24 mouse cellular contexts compared by ENCODE assay signal in the genomic region with DNA sequence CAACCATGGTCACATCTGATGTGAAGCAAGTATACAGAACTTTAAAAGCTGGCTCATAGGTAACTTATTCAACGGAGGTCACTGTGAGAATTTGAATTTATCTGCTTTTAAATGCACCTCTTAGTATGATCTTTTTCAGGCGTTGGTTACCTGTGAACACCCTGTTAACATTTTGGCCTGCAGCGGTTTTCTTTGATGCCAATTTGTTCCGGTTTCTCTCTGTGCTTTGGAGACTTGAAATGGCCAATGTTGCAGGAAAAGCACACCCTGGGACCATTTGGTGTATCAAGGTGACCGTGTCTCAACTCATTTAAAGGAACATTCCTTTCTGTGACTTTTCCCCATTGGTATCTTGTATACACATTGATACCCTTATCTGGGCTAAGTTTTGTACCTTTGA.
"Had no signal": no experiment of that assay in that cellular context is flagged by ENCODE, and none has a peak within 500 bp of the region (broad histone marks: within the 10 kb centered on the region; RNA-seq: fewer than 3 reads in every experiment).

No protein-coding gene starts in this region.

- DNase-seq: layer of hippocampus, adult 9-11 months; liver; lung, adult 18-20 months; lung, postnatal 10 days; lung, postnatal 36 days; retina, postnatal 1 day; right cerebral cortex, postnatal 25 days; spleen, adult 18-20 months; thymus, adult 18-20 months; thymus, postnatal 36 days had no signal

- H3K9me3 ChIP-seq: limb, embryonic 10.5 days; limb, embryonic 13.5 days; liver, embryonic 12.5 days; liver, embryonic 15.5 days; lung, embryonic 15.5 days; midbrain, embryonic 10.5 days; midbrain, embryonic 13.5 days; neural tube, embryonic 13.5 days had no signal

- H3K4me2 ChIP-seq: limb, embryonic 13.5 days; liver, embryonic 12.5 days; liver, embryonic 15.5 days; lung, embryonic 15.5 days; midbrain, embryonic 13.5 days; neural tube, embryonic 13.5 days had no signal

- H3K36me3 ChIP-seq: limb, embryonic 10.5 days; limb, embryonic 13.5 days; liver, embryonic 12.5 days; liver, embryonic 15.5 days; lung, embryonic 15.5 days; midbrain, embryonic 10.5 days; midbrain, embryonic 13.5 days; neural tube, embryonic 13.5 days had no signal

- H3K9ac ChIP-seq: limb, embryonic 13.5 days; liver, embryonic 12.5 days; liver, embryonic 15.5 days; lung, embryonic 15.5 days; midbrain, embryonic 13.5 days; neural tube, embryonic 13.5 days had no signal

- H3K27me3 ChIP-seq: limb, embryonic 13.5 days; liver, embryonic 12.5 days; liver, embryonic 15.5 days; lung, embryonic 15.5 days; megakaryocyte, embryonic 14.5 days; midbrain, embryonic 13.5 days; neural tube, embryonic 13.5 days had no signal

- H3K27ac ChIP-seq: layer of hippocampus, adult 2 months; limb, embryonic 10.5 days; limb, embryonic 13.5 days; liver, embryonic 12.5 days; liver, embryonic 15.5 days; lung, embryonic 15.5 days; midbrain, embryonic 10.5 days; midbrain, embryonic 13.5 days; neural tube, embryonic 13.5 days had no signal

- H3K4me3 ChIP-seq: layer of hippocampus, adult 2 months; limb, embryonic 10.5 days; limb, embryonic 13.5 days; liver, embryonic 12.5 days; liver, embryonic 15.5 days; lung, embryonic 15.5 days; megakaryocyte, embryonic 14.5 days; midbrain, embryonic 10.5 days; midbrain, embryonic 13.5 days; myocyte; neural tube, embryonic 13.5 days had no signal

- ATAC-seq: inflammation-experienced regulatory T-cells, adult 6 months; intestine, embryonic 16.5 days; liver, embryonic 12.5 days; midbrain, embryonic 13.5 days; midbrain, embryonic 16.5 days had no signal

- H3K4me1 ChIP-seq: limb, embryonic 10.5 days; liver, embryonic 12.5 days; liver, embryonic 15.5 days; megakaryocyte, embryonic 14.5 days; midbrain, embryonic 13.5 days; neural tube, embryonic 13.5 days had no signal
